Mouse (Mus musculus): ENCODE results near the gene Rbm44.
A peak's percentile ranks its signal among the peaks of the same experiment; 100 is the strongest.

Rbm44 gene

DNA sequence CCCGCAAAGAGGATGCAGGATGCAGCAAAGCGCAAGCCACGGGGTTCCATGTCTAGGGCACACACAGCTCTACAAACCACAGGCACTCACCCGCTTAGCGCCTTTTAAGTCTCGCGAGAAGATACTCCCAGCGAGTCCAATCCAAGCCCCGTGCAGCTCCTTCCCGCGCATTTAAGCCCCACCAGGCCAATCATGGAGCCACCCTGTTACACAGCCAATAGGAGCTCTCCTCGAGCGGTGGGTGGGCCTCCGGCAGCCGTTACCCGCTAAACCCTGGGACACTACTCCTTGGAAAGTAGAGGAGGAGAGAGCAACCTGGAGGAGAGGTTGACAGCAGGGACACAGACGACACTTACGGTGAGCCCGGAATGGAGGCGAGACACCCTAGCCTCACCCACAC, at the start of gene Rbm44:
Gene Rbm44 (plus strand): TSS at position 277 of the 400 bp plus-strand sequence.
- DNase-seq: no peak

DNA sequence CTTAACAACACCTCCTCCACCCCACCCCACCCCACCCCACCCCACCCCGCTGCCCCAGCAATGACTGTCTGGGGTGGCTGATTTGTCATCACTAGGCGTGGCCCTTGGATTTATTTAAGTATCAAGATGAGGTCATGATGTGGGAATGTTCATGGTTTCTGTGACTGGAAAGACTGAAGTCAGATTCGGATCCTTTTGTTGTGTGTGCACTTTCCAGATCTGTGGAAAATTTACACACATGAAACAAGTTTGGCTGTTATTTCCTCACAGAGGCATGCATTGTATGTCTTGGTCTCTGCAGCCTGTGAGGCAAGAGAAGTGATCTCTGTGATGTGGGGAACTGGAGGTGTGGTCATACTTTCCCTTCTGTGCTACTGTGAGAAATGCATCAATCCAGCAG, 49.6 kb upstream of the Rbm44 start:
- DNase-seq: no peak

DNA sequence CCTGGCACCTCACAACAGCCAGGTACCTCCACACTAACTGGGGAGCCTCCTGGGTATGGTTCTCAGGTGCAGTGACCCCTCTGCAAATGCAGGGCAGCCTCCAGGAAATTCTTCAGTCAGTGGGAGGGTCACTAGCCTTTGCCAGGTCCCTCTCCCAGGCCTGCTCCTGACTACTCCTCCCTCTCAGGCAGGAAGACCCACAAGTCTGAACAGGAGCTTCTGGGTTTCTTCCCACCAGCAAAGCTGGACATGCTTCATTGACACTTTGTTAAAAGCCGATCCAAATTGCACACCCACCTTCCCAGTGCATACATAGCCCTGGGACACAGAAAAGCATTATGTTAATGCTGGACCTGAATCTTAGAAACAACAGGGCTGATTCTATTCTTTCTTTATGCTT, 49.0 kb upstream of the Rbm44 start:
- no peak for DNase-seq

DNA sequence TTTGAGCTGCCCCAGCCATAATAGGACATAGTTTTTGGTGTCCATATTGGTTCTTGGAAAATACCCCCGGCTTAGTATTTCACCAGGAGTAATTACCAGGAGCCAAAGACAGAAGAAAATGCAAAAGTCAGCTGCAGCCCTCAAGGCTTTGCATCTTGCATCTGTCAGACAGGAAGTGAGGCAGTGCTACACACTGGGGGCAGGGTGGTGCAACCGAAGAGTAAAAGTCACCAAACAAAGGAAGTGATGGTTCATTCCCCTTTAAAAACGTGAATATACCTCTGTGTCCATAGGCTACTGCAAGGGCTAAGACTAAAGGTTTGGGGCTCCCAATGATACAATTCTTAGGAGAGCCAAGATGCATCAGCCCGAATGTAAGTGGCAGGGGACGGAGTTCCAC, 48.4 kb upstream of the Rbm44 start:
- no peak for DNase-seq

DNA sequence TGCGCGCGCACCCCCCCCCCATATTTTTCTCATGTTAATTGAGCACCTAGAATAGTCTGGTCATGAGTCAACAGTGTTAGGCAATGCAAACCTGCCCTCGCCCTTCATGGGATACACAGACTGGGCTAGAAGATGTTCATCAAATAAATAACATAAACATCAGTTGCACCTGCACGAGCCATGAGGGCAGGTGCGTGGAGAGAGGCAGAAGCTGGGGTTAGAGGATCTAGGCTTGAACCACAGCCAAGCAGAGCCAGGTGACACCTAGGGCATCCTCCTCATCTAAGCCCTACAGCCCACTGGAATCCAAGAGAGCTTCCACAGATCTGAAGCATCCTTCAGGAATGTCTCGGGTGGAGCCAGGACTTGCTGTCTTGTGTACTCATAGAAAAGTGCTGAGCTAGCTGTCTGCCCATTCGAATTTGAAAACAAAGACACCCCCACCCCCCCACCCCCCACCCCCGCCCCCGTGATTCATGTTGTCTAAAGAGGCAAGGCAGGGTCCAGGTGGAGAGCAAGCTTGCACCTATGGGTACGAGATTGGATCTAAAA, 47.5 kb upstream of the Rbm44 start:
- no peak for DNase-seq

DNA sequence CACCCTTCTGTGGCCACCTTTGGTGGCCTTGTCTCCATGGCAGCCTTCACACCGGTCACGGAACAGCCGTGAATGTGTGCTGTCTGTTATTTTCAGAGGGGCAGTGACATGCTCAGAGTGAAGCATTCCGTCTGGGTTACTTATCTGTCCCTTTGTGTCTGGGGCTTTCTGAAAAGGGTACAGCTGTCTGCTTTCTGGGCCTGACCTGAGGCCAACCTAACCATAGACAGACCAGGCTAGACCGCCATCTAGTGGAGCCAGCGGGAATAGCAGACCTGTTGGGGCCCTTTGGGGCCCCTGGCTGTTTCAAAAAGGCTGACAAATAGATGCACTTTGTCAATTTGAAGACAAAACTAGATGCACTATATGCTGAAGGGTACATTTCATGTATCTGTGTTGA, 46.0 kb upstream of the Rbm44 start:
- peak; percentile 84 for DNase-seq

DNA sequence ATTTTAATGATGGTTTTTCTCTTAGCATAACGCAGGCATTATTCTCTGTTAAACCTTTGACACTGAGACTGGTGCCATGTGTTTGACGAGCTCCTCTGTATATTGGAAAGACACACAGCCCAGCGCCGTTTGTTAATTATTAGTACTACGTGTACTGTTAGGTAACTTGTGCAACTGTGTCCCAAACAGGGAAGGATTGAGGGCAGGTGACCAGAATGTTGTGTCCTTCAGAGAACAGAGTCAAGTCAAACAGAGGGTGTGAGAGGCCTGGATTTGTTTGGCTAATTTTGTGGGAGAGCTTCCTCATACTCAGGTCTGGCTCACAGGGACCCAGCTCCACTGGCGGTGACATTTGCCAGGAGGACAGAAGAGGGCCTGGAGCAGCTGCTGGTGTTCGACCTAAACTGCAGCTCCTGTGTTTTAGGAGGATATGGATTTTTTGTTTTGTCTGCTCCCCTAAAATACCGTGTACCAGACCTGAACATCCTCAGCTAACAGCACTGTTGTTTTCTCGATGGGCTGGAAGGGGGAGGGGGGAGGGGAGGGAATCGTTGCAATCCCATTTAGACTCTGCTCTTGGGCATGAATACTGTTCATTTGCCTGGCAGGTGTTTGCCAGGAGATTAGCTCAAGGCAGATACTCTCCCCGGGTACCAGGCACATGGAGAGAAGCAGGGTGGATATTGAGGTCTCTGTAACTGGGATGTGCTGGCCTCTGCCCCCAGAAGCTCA, 43.0 kb upstream of the Rbm44 start:
- no peak for DNase-seq

DNA sequence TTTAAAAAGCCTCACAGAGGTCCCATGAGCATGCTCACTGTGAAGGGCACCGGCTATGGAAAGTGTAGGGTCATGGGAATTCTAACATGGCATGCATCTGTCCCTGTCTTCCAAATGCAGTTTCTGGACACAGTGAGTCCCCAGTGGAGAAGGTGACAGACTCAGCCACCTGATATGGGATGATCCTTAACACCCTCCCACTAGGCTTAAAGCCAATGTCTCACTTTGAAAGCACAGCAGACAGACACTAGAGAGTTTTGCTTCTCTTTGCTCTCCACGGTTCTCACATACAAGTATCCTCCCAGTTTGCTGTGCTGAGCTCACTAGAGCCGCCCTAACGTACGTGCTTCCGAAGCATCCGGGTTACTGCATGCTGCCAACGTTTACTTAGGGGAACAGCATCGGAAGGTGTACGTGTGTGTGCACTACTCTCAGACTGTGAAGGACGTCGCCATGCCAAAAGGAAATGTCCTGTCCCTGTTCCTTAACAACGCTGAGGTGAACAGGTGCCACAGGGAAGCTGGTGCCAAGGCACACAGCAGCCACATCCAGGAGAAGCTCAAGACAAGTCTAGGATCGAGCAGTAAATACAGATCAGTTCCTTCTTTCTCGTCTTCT, 41.4 kb upstream of the Rbm44 start:
- DNase-seq: no peak

DNA sequence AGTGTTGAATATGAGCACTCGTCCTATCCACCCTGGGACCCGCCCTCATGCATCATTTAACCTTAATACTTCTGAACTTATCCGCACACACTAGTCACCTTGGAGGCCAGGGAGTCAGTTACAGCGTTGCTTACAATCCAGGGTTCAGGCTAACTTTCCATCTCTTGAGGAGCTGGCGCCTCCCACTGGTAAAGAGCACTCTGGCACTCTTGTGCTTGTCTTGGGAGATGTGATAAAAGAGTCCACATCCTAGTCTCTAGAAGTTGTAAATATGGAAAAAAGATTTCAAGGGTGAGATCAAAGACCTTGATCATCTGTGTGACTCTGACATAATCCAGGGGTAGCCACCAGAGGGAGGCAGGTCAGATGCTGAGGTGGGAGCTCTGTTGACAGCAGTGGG, 37.3 kb upstream of the Rbm44 start:
- DNase-seq: no peak

DNA sequence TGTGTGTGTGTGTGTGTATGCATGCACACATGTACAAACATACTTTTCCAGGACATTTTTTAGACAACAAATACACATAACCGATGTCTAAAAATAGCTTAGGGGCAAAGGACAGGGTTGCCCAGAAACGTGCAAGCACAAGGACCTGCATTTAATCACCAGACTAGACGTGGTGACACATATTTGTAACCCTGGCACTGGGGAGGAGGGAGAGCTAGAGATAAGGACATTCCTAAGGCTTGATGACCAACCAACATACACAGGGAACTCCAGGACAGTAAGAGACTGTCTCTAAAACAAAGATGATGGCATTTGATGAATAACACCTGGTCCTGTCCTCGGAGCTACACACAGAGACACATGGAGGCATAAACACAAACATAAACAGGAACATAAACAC, 35.6 kb upstream of the Rbm44 start:
- no peak for DNase-seq

DNA sequence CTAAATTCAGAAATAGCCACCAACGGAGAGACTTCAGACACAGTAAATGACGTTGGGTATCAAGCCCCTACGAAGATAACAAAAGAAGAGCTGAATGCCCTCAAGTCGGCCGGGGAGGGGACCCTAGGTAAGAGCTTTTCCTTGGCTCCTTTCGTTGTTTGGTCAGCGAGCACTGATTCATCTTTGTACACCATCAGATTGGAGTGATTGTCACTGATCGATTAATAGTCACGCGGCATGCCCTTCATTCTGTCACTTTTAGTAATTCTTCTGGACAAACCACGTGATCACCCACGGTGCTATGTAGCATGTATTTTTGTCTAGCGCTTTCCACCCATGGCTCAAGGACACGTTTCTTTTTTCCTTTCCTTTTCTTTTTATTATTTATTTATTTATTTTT, 32.7 kb upstream of the Rbm44 start:
- DNase-seq: no peak

DNA sequence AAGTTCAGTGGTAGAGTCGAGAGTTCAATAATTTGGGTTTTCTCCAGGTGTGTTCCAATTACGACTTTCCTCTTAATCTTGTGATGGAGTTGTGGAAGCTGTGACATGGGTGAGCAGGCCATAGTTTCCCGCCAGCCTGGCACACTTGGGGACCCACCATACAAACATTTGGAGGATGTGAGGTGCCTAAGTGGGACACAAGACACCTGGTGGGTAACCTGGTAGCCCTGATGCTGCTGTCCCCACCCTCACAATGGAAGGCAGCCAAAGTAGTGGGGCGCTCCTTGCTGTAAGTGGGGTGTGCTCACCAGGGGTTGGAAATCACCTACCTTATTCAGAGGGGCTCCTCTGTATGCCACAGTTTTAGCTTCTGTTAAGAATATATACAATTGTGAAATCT, 32.3 kb upstream of the Rbm44 start:
- DNase-seq: no peak

DNA sequence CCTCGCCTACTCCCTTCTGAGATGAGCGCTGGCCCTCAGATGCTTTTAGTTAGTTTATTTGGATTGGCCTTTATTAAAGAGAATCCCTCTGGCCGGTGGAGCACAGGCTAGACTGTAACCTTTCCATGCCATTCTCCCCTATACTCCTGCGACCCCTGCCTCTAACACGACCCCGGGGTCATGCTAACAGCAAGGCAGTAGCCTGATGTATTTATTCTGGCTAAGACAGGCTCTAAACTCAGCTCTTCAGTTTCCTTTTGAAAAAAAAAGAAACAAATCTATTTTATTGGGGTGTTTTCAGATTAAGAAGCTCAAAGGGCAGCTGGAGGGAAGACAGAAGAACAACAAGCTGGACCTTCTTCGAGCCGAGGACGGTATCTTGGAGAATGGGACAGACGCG, 22.8 kb upstream of the Rbm44 start:
- DNase-seq: peak; percentile 52 to 69

DNA sequence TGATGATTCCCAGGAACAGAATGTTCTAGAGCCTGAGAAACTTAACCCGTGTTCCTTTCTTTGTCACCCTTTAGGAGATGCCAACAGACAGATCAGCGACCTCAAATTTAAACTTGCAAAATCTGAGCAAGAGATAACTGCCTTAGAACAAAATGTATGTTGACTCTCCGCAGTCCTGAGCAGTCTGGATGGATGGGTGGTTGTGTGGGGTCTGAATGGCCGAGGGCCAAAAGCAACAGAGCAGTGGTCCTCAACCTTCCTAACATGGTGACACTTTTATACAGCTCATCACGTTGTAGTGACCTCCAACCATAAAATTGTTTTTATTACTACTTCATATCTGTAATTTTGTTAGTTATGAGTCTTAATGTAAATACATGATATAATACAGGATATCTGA, 21.9 kb upstream of the Rbm44 start:
- no peak for DNase-seq

DNA sequence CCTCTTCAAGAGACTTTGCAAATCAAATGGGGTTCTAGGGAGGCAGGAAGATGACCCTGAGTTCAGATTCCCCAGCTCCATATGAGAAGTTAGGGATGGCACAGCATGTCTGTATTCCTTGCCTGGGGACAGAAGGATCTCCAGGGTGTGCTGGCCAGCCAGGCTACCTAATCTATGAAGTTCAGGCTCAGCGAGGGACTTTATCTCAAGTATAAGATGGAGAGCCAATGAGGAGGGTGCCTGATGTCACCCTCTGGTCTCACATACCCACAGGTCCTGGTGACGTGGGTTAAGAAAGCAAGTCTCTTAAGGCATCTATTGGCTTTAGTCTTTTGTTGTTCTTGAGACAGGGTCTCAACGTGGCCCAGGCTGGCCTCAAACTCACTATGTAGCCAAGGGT, 21.4 kb upstream of the Rbm44 start:
- no peak for DNase-seq

DNA sequence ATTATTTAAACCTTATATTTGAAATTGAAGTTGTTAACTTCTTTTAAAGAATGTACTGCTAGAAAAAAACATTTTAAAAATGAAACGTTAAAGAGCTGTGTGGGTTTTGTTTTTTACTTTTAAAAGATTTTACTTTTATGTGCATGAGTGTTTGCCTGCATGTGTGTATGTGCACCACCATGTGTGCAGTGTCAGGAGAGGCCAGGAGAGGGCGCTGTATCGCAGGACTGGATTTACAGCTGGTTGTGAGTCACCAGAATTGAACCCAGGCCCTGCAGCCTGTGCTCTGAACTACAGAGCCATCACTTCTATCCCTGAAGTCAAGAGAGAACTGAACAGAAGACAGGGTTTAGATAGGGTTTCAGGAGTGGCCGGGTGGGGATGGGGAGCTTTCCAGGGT, 16.0 kb upstream of the Rbm44 start:
- no peak for DNase-seq

DNA sequence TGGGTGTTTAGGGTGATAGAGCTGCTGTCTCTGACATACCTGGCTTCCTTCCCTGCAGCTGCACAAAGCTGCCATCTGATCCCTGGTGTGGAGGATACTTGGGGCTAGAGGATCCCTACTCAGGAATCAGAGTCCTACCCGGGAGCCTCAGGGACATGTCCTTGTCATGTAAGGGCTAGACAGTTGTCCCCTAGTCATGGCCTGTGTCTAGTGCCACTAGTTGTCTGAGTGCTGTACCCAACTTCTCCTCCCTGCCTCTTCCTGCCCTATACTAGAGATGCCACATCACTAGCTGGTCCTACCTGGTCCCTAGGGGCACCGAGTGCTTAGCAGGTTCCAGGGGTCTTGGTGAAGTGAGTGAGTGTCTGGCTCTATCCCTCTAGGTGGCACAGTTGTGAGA, 7.9 kb upstream of the Rbm44 start:
- no peak for DNase-seq

DNA sequence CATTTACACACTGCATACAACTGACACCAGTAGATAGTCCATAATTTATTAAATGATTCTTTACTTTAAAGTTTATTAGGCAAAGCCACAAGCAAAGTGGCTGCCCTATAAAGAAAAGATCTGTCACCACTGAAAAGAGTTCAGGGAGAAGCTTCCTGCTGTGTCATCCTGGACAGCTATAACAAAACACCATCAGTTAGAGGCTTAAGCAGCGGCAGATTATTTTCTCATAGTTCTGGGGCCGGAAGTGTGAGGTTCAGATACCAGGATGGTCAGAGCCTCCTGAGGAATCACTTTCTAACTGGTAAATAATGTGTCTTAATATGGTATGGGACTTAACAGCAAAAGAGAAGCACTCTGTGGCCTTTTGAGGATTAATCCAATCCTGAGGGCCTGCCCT, 6.6 kb downstream of the Rbm44 start:
- no peak for DNase-seq

DNA sequence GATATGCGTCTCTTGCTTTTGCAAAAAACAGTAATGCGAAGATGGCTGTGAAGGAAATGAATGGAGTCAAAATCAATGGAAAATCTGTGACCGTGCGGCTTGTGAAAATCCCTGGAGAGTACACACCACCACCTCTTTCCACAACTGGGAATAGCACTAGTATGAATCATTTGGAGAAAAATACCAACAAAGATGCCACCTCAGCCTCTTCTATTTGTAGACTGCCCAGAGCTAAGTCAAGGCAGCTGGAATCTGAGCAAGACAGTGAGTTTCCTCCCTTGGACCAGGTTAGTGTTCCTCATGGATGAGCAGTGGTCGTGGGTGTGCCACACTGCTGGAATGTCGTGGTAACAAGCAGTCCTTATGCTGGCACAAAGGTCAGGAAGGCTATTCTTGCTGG, 21.9 kb downstream of the Rbm44 start:
- no peak for DNase-seq

DNA sequence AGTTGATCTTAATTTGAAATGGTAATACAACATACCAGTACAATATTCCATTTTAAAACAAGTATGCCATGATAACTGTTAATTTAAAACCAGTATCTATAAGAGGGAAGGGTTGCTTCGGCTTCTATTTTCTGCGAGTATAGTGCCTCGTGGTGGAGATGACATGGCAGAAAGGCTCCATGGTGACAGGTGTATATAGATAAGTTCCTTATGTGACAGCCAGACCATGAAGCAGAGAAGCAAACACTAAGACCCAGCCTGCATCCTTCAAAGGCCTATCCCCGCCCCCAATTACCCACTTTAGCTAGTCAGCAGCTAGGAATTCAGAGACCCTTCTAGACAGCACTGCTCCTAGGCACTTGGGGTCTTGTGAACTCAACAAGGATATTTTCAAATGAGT, 24.3 kb downstream of the Rbm44 start:
- no peak for DNase-seq

DNA sequence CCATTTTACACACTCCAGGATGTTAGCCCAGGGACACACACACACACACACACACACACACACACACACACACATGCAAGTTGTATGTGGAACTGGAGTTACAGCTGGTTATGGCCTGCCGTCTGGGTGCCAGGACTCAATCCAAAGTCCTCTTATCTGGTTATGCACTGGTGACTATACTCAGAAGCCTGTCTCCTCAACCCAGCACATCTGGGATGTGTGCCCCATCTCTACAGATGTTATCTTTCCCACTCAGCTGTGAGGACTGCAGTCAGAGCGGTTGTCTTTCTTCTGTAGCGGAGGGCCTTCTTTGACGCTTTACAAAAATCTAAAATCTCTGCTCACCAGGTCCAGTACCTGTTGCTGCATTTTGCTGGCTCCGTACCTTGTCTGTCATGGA, 29.9 kb downstream of the Rbm44 start:
- DNase-seq: no peak

DNA sequence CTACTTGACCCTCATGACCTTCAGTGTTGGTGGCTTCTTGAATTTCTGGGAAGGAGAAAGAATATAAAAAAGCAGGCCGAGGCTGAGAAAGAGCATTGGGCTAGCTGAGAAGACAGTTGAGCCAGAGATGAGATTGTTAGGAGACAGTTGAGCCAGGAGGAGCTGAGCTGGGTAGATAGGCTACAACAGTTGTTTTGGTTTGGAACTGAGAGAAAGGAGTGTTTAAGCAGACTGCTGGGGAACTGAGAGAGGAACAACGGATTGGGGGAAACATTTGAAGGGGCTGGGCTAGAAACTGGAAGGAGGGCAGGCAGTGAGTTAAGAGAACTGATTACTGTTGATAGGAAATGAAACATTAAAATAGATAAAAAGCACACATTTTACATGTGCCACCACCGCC, 31.1 kb downstream of the Rbm44 start:
- no peak for DNase-seq

DNA sequence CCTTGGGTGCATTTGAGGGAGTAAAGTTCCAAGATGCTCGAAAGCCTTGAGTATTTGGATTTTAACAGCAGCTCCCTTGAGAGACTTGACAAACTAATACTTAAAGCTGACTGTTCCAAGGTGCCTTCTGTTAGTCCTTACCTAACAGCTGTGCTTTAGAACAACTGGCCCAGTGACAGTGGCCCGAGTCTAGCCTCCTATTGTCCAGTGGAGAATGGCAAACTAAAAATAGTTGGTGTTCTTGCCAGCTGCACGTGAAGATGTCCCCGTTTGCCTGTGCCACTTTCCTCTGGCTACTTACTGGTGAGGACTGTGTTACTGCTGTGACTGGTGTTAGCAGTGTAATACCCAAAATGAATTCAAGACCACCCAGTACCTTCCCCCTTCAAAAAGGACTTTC, 32.0 kb downstream of the Rbm44 start:
- DNase-seq: no peak

DNA sequence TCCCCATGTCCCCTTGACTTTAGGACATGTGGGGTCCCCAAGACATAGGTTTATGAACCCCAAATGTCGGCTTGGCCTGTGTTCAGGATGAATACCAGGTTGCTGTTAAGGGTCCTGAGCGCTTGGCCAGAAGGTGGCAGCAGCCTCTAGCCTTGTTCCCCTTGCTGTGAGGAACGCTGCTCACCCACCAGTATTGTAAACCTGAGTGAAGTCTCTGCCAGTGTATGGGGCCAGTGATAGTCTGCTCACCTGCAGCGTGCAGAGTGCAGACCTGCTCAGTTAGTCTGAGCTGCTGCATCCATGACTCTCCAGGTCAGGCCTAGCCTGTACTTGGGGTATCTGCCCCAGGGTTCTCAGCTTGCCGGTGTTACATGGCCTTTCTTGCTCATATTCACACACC, 34.2 kb downstream of the Rbm44 start:
- DNase-seq: peak; percentile 80 to 86

All from kidney, postnatal 4 days (tissue).